Mouse (Mus musculus) liver, embryonic 14.5 days (tissue): ENCODE measurements at regions not wholly inside any gene's neighbourhood (a gene's known extent, or its start where the extent isn't known, plus 50 kb on each side); places are given as distances from the start of the nearest gene placed in this dataset.

ENCODE experiments used
- CTCF ChIP-seq: IDR thresholded peaks from 2 replicates; pipeline ENCODE4 v1.5.1; 2016; ENCODE audit warnings: antibody characterized with exemption, low read depth, control low read depth
- EP300 ChIP-seq: IDR thresholded peaks from 2 replicates; pipeline ENCODE4 v1.6.1; 2016; ENCODE audit warnings: antibody characterized with exemption, low read depth

DNA sequence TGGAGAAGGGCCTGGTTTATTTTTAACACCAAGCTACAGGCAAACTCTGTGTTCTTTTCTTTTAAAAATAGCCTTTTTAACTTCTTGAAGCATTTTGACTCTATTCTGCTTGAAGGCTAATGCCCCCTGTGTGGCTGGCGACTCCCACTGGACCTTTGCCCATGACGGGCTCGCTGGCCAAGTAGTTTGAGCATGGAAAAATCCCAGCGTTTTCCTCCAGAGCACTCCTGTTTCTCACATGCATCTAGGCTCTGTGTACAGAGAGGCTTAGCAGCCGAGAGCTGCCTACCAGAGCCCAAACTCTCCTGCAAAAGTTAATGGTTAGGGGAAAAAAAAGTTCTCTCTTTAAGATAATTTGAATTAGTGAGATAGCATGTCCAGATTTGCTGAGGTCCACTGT is 52.7 kb upstream of the Anapc15-ps start:
- TF ChIP-seq CTCF (no peak), EP300 (no peak)
